Mouse (Mus musculus): ENCODE measurements around the gene Amz2. TPM values are rescaled to one million over a fixed set of nuclear protein-coding genes. Genes with fewer than 3 reads are reported as not detected.

The Amz2 gene
- polyA plus RNA-seq (2014; fragmentation: Illumina TruSeq; extraction: RNeasy Lipid Tissue Mini Kit (QIAGEN cat#74804); ENCODE audit: insufficient read depth, low read depth, low replicate concordance), result 27.2 TPM

GRCm38 (mm10) chr11:109425392-109426271 lies at the start of gene Amz2:
TSS of gene Amz2 (plus strand) at chr11:109425946.

GRCm38 (mm10) chr11:109413617-109414016 lies 12.1 kb upstream of the Amz2 start, which contains the start of gene 9930022D16Rik:
TSS of gene 9930022D16Rik (plus strand) at chr11:109413917.

GRCm38 (mm10) chr11:109473171-109474085 lies 47.7 kb downstream of the Amz2 start, which contains the start of the genes Arsg and Slc16a6:
TSS of gene Arsg (plus strand) at chr11:109473374.
TSS of gene Slc16a6 (minus strand) at chr11:109473598.

Other genes starting within 250 kb of the Amz2 start
- 4.7 TPM for gene Rgs9, start 127.8 kb upstream of the Amz2 start, polyA plus RNA-seq (2014; fragmentation: Illumina TruSeq; extraction: RNeasy Lipid Tissue Mini Kit (QIAGEN cat#74804); ENCODE audit: insufficient read depth, low read depth, low replicate concordance)
- gene Gna13, start 63.1 kb upstream of the Amz2 start, polyA plus RNA-seq (2014; fragmentation: Illumina TruSeq; extraction: RNeasy Lipid Tissue Mini Kit (QIAGEN cat#74804); ENCODE audit: insufficient read depth, low read depth, low replicate concordance), result 28.2 TPM
- gene 9930022D16Rik, start 12.0 kb upstream of the Amz2 start, polyA plus RNA-seq (2014; fragmentation: Illumina TruSeq; extraction: RNeasy Lipid Tissue Mini Kit (QIAGEN cat#74804); ENCODE audit: insufficient read depth, low read depth, low replicate concordance), result not detected
- 3.1 TPM for gene Arsg, start 47.4 kb downstream of the Amz2 start, polyA plus RNA-seq (2014; fragmentation: Illumina TruSeq; extraction: RNeasy Lipid Tissue Mini Kit (QIAGEN cat#74804); ENCODE audit: insufficient read depth, low read depth, low replicate concordance)
- 1.6 TPM for gene Slc16a6, start 47.7 kb downstream of the Amz2 start, polyA plus RNA-seq (2014; fragmentation: Illumina TruSeq; extraction: RNeasy Lipid Tissue Mini Kit (QIAGEN cat#74804); ENCODE audit: insufficient read depth, low read depth, low replicate concordance)
- 13.1 TPM for gene Wipi1, start 186.0 kb downstream of the Amz2 start, polyA plus RNA-seq (2014; fragmentation: Illumina TruSeq; extraction: RNeasy Lipid Tissue Mini Kit (QIAGEN cat#74804); ENCODE audit: insufficient read depth, low read depth, low replicate concordance)
- 156 TPM for gene Prkar1a, start 223.5 kb downstream of the Amz2 start, polyA plus RNA-seq (2014; fragmentation: Illumina TruSeq; extraction: RNeasy Lipid Tissue Mini Kit (QIAGEN cat#74804); ENCODE audit: insufficient read depth, low read depth, low replicate concordance)